Mouse (Mus musculus) bone marrow macrophage, adult 2 months (primary cell): ENCODE data around the gene Ccdc57.

Experiments used
- CTCF ChIP-seq: IDR thresholded peaks from 2 replicates; pipeline ENCODE4 v1.5.1; 2012; ENCODE audit warnings: low read depth, mild to moderate bottlenecking, low read length, moderate library complexity
- POLR2A ChIP-seq: IDR thresholded peaks from 2 replicates; pipeline ENCODE4 v1.6.1; 2012; ENCODE audit warnings: mild to moderate bottlenecking, low read depth, low read length, borderline replicate concordance

- TF ChIP-seq CTCF: no peak
- no peak for TF ChIP-seq POLR2A
These were observed 6.1 kb upstream of the Ccdc57 start for GRCm38 (mm10) chr11:120938795-120939194.
